Mouse (Mus musculus): Measurements from ENCODE around the gene Tgm2. TPM values are rescaled to one million over a fixed set of nuclear protein-coding genes. Genes with fewer than 3 reads are reported as not detected.
A peak's percentile ranks its signal among the peaks of the same experiment; 100 is the strongest.

Gene Tgm2
- polyA plus RNA-seq, 1 experiment: 15.8 TPM

- H3K4me1 ChIP-seq (ENCODE audit: control insufficient read depth, insufficient read depth, low read length): peaks cover 10% of the 10 kb centered on the region
- TF ChIP-seq POLR2A (IDR thresholded peaks at IDR 0.05; ENCODE audit: low read depth, low read length) (no peak), CTCF (IDR thresholded peaks at IDR 0.05; ENCODE audit: borderline replicate concordance, insufficient read depth, low read length) (no peak)
- no peak overlapping the region for H3K27ac ChIP-seq (ENCODE audit: insufficient read depth, low read length)
- H3K4me3 ChIP-seq (ENCODE audit: insufficient read depth, low read length): no peak overlapping the region
Observed at GRCm38 (mm10) chr2:158155615-158156014, 9.4 kb upstream of the Tgm2 start.

- TF ChIP-seq CTCF (IDR thresholded peaks at IDR 0.05; ENCODE audit: borderline replicate concordance, insufficient read depth, low read length): no peak
- TF ChIP-seq POLR2A (IDR thresholded peaks at IDR 0.05; ENCODE audit: low read depth, low read length): no peak
- no peak overlapping the region for H3K27ac ChIP-seq (ENCODE audit: insufficient read depth, low read length)
- H3K4me3 ChIP-seq (ENCODE audit: insufficient read depth, low read length): no peak overlapping the region
- H3K4me1 ChIP-seq (ENCODE audit: control insufficient read depth, insufficient read depth, low read length): peaks cover 10% of the 10 kb centered on the region
Observed at GRCm38 (mm10) chr2:158155101-158155500, 8.9 kb upstream of the Tgm2 start.

GRCm38 (mm10) chr2:158154641-158155040, 8.4 kb upstream of the Tgm2 start:
- Histone ChIP-seq H3K4me3 (ENCODE audit: insufficient read depth, low read length) (no peak overlapping the region), H3K4me1 (ENCODE audit: control insufficient read depth, insufficient read depth, low read length) (peaks cover 10% of the 10 kb centered on the region), H3K27ac (ENCODE audit: insufficient read depth, low read length) (peak overlapping the region; percentile 71; the same call in 1 of the 2 replicates)
- TF ChIP-seq POLR2A (IDR thresholded peaks at IDR 0.05; ENCODE audit: low read depth, low read length): no peak
- no peak for TF ChIP-seq CTCF (IDR thresholded peaks at IDR 0.05; ENCODE audit: borderline replicate concordance, insufficient read depth, low read length)

- H3K27ac ChIP-seq (ENCODE audit: insufficient read depth, low read length): peak overlapping the region; percentile 71
- no peak for TF ChIP-seq CTCF (IDR thresholded peaks at IDR 0.05; ENCODE audit: borderline replicate concordance, insufficient read depth, low read length)
- no peak for TF ChIP-seq POLR2A (IDR thresholded peaks at IDR 0.05; ENCODE audit: low read depth, low read length)
- H3K4me1 ChIP-seq (ENCODE audit: control insufficient read depth, insufficient read depth, low read length): peaks cover 10% of the 10 kb centered on the region
- H3K4me3 ChIP-seq (ENCODE audit: insufficient read depth, low read length): peak overlapping the region; percentile 38
Observed at GRCm38 (mm10) chr2:158153728-158154343, 7.6 kb upstream of the Tgm2 start.

- Histone ChIP-seq H3K27ac (ENCODE audit: insufficient read depth, low read length) (no peak overlapping the region), H3K4me3 (ENCODE audit: insufficient read depth, low read length) (no peak overlapping the region), H3K4me1 (ENCODE audit: control insufficient read depth, insufficient read depth, low read length) (peaks cover 10% of the 10 kb centered on the region)
- TF ChIP-seq CTCF (IDR thresholded peaks at IDR 0.05; ENCODE audit: borderline replicate concordance, insufficient read depth, low read length) (no peak), POLR2A (IDR thresholded peaks at IDR 0.05; ENCODE audit: low read depth, low read length) (no peak)
Observed at GRCm38 (mm10) chr2:158152685-158153309, 6.6 kb upstream of the Tgm2 start.

GRCm38 (mm10) chr2:158151077-158151476, 4.8 kb upstream of the Tgm2 start:
- Histone ChIP-seq H3K27ac (ENCODE audit: insufficient read depth, low read length) (no peak overlapping the region), H3K4me1 (ENCODE audit: control insufficient read depth, insufficient read depth, low read length) (peaks cover 10% of the 10 kb centered on the region), H3K4me3 (ENCODE audit: insufficient read depth, low read length) (no peak overlapping the region)
- TF ChIP-seq CTCF (IDR thresholded peaks at IDR 0.05; ENCODE audit: borderline replicate concordance, insufficient read depth, low read length): no peak
- TF ChIP-seq POLR2A (IDR thresholded peaks at IDR 0.05; ENCODE audit: low read depth, low read length): no peak

- H3K4me1 ChIP-seq (ENCODE audit: control insufficient read depth, insufficient read depth, low read length): no peaks in the 10 kb centered on the region
- H3K4me3 ChIP-seq (ENCODE audit: insufficient read depth, low read length): no peak overlapping the region
- TF ChIP-seq POLR2A (IDR thresholded peaks at IDR 0.05; ENCODE audit: low read depth, low read length) (no peak), CTCF (IDR thresholded peaks at IDR 0.05; ENCODE audit: borderline replicate concordance, insufficient read depth, low read length) (no peak)
Observed at GRCm38 (mm10) chr2:158146971-158147370, 735 bp upstream of the Tgm2 start.

GRCm38 (mm10) chr2:158145528-158146065, 639 bp downstream of the Tgm2 start:
- Histone ChIP-seq H3K27ac (ENCODE audit: insufficient read depth, low read length) (no peak overlapping the region), H3K4me3 (ENCODE audit: insufficient read depth, low read length) (peak overlapping the region; percentile 27; the same call in 1 of the 2 replicates), H3K4me1 (ENCODE audit: control insufficient read depth, insufficient read depth, low read length) (no peaks in the 10 kb centered on the region)
- TF ChIP-seq CTCF (IDR thresholded peaks at IDR 0.05; ENCODE audit: borderline replicate concordance, insufficient read depth, low read length) (no peak), POLR2A (IDR thresholded peaks at IDR 0.05; ENCODE audit: low read depth, low read length) (no peak)

More at GRCm38 (mm10) chr2:158146971-158147370, 735 bp upstream of the Tgm2 start:
- H3K27ac ChIP-seq (ENCODE audit: insufficient read depth, low read length): no peak overlapping the region

- H3K27ac ChIP-seq (ENCODE audit: insufficient read depth, low read length): no peak overlapping the region
- no peak for TF ChIP-seq POLR2A (IDR thresholded peaks at IDR 0.05; ENCODE audit: low read depth, low read length)
- no peak for TF ChIP-seq CTCF (IDR thresholded peaks at IDR 0.05; ENCODE audit: borderline replicate concordance, insufficient read depth, low read length)
- no peak overlapping the region for H3K4me3 ChIP-seq (ENCODE audit: insufficient read depth, low read length)
- H3K4me1 ChIP-seq (ENCODE audit: control insufficient read depth, insufficient read depth, low read length): no peaks in the 10 kb centered on the region
Observed at GRCm38 (mm10) chr2:158144750-158145527, 1.3 kb downstream of the Tgm2 start.
